Mouse (Mus musculus) heart, adult 9 months (tissue): ENCODE data around the gene Hpd.

Experiments
- DNase-seq, 2 experiments: peaks; one replicate each; pipeline ENCODE4 v3.0.0; 2022; ENCODE audit warnings: low spot score in 2 of 2

Hpd gene

DNA sequence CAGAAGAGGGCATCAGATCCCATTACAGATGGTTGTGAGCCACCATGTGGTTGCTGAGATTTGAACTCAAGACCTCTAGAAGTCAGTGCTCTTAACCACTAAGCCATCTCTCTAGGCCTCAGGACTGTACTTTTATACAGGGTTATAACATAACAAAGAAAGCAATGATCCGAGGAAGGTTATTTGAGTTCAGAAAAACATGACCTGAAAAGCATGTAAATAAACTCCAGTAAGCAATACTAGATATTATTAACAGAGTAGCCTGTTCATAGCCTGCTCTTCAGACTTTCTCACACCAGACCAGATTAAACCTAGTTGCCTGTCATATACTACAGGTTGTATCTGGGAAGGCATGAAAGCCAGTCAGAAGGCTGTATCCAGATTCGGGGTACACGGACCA is 4.8 kb upstream of the Hpd start:
- no peak for DNase-seq

DNA sequence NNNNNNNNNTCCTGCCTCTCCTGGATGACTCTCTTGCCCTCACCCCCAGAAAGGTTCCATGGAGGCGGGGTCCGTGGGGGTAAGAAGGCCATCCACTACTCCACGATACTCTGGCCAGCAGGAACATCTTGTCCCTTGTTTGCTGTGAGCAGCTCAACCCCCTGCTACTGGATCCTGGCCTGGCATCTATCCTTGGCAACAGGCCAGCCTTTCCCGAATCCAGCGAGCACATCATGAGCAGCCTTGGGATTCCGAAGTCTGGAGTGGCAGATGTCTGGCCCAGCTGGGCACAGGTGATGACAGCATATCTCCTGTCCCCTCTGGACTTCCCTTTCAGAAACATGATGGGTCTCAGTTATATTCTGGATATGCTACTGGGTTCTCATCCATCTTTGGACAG is 3.4 kb upstream of the Hpd start:
- no peak for DNase-seq

DNA sequence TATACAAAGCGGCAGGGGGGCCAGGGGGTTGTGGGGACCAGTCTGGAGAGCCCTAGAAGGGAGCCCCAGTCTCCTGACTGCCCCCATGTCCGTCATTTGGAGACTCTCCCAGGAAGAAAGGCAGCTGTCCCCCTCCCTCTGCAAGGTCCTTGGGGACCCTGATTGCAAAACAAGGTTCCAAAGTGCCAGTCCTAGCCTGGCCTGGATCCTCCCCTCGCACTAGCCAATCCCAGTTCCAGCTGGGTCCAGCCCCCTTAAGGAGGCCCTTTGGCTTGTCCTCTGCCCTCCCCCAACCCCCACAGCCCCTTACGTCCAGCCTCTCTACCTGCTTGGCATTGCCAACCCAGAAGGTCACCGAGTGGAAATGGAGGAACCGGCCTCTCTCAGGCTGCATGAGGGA is 991 bp downstream of the Hpd start:
- peak; percentile 28 to 29 for DNase-seq

DNA sequence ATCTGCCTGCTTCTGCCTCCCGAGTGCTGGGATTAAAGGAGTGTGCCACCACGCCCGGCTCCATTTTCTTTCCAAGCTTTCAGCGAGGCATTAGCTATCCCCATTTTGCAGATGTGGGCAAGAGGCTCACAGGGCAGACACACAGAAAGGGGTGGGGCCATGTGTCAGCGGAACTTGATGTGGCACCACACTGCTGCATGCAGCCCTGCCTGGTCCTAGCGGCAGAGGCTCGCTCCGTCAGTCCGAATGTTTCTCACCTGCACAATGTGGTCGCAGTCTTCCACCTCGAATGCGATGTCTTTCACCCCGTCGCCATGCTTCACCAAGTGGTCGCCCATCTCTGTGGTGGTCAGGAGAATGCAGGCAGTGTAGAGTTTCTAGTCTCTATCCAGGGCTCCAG is 2.1 kb downstream of the Hpd start:
- no peak for DNase-seq

DNA sequence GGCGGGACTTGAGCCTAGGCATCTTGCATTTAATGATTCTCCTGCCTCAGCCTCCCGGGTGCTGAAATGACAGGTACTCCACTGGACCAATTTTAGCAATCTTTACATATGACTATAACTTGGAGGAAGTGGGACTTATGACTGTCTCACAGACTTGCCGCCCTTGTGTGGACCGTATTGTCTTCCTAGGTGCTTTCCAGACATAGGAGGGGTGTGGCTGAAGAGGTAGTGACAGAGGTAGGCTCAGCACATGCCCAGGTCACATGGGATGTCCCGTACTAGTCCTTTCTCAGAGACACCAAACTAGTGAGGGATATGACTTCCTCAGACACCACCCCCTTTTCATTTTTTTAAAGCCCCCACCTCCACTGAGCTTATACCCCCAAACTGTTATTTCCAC is 3.7 kb downstream of the Hpd start:
- DNase-seq: no peak

DNA sequence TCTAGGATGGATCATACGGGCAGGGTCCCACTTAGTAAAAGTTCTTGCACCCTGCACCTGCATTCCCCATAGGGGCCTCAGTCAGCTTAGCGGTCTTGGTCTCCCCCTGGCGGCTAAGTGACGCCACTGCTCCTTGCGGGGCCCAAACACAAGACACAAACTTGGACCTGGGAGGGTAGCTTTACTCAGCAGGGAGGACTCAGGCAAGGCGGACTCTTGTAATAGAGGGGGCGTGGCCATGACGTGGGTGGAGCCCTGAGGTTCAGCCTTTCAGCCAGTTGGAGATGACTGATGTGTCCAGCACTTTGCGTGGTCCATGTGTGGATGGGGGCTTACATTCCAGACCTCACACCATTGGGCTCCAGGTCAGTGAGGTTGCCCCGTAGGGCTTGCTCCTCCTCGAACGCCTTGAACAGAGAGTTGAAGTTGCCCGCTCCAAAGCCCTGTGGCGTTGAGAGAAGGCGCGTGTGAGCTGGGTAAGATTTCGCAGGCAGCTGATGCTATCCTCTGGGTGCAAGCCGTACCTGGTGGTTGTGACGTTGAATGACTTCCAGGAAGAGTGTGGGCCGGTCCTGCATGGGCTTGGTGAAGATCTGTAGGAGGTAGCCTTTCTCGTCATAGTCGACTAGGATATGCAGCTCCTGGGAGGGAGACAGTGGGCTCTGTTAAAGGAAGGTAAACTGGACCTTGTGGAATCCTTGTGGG is 10.7 kb downstream of the Hpd start:
- DNase-seq: peak; percentile 68 to 76

DNA sequence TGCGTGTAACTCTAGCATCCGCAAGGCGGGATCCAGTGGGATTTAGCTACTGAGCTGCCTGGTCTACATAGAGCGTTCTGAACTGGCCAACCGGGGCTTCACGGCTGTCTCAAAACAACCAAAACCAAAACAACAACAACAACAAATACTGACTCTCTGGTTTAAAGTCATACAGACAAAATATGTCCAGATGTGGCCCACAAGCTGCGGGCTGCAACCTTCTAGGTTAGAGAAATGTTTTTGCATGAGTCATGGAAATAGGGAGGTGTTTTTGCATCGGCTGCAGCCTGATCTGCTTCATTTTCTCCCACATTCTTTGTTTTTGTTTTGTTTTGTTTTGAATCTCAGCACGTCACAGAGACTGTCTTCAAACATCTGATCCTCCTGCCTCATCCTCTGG is 12.2 kb downstream of the Hpd start:
- DNase-seq: no peak

DNA sequence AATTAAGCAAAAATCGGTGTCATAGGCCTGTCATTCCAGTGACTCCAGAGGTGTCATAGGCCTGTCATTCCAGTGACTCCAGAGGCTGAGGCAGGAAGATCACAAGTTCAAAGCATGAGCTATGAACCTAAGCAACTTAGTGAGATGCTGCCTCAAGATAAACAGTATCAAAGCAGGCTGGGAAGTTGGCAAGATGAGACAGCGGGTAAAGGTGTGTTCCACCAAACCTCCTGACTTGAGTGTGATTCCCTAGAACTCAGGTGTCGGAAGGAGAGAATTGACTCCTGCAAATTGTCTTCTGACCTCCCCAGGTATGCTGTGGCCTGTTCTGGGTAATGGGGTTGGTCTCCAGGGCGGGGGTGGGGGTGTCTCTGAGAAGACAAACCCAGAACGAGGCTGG is 13.2 kb downstream of the Hpd start, which contains the start of gene Psmd9:
Gene Psmd9, plus strand, starts transcription at position 130 of the 400 bp plus-strand sequence.
- no peak for DNase-seq

DNA sequence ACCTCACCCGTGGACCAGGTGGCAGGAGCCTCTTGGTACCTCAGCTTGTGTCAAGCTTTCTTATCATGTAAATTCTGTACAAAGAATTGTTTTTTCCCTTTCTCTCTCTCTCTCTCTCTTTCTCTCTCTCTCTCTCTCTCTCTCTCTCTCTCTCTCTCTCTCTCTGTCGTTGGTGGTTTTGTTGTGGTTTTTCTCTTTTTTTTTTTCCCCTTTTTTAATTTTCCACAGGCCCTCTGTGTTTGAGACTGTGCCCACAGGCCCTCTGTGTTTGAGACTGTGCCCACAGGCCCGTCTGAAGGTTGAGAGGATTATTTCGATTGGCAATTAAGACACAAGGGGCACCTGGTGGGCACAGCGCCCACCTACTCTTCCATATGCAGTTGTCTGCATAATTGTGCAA is 14.9 kb downstream of the Hpd start:
- DNase-seq: no peak

DNA sequence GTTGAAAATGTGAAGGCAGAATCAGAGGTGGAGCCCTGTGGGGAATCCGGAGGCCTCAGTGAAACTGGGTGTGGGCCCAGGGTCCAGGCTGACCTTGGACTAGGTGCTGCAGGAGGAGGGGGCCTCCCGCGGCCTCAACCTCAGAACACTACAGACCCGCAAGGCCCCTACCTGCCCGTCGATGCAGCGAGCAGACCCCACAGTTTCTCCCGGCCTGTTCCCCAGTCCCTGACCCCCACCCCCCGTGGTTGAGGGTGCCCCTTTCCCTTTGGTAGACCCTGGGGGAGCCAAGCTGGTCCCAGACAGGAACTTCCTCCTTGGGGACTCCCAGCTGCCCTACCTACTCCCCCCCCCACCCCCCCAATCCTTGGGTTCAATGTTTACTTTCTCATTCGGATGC is 16.1 kb downstream of the Hpd start:
- no peak for DNase-seq

DNA sequence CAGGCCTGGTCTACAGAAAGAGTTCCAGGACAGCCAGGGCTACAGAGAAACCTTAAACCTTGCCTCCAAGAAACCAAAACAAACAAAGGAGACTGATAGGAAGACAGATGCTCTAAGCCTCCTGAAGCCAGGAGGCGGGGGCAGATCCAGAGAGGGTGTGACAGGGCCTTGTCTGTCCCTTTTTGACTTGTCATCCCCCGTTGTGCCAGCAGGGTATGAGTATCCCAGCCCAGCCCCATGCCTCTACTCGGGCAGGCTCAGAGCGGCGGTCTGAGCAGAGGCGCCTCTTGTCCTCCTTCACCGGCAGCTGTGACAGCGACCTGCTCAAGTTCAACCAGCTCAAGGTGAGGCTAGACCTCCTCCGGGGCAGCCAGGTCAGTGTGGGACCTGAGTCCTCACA is 19.6 kb downstream of the Hpd start:
- DNase-seq: no peak

DNA sequence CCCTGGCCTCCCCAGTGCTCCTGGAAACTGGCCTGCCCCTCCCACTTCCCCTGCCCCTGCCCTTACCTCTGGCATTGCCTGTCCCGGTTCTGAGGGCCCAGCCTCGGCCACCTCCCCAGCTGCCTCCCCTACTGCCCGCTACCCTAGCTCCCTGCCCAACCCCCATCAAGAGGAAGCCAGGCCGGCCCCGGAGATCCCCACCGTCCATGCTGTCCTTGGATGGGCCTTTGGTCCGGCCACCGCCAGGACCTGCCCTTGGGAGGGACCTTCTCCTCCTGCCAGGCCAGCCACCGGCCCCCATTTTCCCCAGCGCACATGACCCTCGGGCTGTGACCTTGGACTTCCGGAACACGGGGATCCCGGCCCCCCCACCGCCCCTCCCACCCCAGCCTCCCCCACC is 22.2 kb downstream of the Hpd start:
- DNase-seq: no peak

DNA sequence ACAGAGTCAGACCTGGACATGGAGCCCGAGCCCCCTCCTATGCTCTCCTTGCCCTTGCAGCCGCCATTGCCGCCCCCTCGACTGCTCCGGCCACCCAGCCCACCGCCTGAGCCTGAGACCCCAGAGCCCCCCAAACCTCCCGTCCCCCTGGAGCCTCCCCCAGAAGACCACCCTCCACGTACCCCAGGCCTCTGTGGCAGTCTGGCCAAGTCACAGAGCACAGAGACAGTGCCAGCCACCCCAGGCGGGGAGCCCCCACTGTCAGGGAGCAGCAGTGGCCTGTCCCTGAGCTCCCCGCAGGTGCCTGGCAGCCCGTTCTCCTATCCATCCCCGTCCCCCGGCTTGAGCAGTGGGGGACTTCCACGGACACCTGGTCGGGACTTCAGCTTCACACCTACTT is 22.7 kb downstream of the Hpd start:
- DNase-seq: no peak

DNA sequence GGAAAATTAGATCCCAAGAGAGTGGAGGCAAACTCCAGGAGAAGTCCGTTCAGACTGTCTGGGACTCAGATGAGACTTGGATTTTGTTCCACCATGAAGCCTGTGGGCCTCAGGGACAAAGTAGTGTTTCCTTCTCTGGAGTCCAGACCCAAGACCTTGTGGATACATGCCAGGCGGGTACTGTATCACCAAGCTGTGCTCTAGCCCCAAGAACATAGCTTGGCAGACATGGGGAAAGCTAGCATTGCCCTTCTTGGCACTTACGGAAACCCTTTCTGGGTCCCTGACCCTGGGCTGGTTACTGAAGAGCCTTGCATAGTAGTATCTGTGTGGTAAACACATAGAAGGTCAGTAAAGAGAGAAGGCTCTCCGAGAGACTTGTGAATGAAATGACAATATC is 23.1 kb downstream of the Hpd start:
- DNase-seq: no peak

DNA sequence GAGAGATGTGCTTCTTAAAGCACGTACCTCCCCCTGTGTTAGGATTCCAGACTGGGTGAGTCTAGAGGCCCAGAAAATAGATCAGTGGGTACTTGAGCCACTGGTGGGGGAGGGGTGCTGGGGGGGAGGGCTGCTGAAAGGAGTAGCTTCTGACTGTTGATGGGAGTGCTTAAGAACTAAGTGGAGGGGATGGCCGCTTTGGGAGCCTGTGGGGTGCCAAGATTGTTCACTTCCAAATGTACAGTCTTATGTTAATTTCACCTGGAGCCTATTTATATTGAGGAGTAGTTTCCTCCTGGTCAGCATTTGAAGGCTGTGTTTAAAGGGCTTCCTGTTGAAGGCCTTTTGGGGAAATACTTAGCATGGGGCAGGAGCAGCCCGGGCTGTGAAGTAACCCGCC is 24.6 kb downstream of the Hpd start:
- DNase-seq: no peak

DNA sequence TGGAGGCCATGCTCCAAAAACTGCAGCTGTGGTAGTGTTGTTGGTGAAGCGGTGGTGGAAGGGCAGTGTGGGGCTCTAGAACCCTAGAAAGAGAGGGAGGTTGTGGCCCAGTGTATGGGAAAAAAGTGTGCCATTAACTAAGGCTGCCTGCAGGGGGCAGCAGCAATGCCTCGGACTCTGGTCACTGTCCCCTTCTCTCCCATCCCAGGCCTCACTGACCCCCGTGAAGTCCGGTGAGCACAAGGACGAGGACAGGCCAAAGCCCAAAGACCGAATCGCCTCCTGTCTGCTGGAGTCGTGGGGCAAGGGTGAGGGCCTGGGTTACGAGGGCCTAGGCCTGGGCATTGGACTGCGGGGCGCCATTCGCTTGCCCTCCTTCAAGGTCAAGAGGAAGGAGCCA is 25.8 kb downstream of the Hpd start:
- DNase-seq: no peak

DNA sequence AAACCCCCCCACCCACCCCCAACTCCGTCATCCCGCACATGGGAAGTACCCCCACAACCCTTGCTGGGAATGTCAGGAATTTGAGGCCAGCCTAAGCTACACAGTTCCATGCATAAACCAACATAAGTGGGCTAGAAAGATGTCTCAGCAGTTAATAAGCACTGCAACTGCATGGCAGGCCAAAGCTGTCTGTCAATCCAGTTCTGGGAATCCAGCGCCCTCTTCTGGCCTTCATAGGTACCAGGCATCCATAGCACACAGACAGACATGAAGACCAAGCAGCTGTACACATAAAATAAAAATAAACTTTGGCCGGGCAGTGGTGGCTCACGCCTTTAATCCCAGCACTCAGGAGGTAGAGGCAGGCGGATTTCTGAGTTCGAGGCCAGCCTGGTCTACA is 27.1 kb downstream of the Hpd start:
- DNase-seq: peak; percentile 35 to 72

DNA sequence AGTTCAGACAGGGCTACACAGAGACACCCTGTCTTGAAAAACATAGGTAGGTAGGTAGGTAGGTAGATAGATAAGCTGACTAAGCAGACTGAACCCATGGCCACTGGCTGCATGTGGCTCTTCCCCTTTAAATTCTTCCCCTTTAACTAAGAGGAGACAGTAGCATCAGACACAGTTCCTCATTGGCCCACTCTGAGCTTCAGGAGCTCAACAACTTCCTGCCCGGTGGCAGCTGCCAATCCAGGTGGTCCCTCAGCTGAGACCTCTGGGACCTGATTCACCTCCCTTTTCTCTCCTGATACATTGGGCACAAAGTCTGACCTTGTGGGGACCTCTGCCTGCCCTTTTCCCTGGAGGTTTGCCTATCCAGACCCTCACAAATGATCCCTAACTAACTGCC is 29.6 kb downstream of the Hpd start:
- no peak for DNase-seq

DNA sequence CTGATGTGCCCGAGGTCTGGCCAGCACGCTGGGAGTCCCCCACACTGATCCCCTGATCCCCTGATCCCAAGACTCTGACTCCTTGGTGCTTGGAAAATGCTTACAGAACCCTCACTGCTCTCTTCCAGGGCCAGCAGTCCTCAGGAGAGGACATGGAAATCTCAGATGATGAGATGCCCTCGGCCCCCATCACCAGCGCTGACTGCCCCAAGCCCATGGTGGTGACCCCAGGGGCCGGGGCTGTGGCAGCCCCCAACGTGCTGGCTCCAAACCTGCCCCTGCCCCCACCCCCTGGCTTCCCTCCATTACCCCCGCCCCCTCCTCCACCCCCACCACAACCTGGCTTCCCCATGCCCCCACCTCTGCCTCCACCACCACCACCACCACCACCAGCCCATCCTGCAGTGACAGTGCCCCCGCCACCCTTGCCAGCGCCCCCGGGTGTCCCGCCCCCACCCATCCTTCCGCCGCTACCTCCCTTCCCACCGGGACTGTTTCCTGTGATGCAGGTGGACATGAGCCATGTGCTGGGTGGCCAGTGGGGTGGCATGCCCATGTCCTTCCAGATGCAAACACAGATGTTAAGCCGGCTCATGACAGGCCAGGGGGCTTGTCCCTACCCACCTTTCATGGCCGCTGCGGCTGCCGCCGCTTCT is 30.7 kb downstream of the Hpd start:
- no peak for DNase-seq

DNA sequence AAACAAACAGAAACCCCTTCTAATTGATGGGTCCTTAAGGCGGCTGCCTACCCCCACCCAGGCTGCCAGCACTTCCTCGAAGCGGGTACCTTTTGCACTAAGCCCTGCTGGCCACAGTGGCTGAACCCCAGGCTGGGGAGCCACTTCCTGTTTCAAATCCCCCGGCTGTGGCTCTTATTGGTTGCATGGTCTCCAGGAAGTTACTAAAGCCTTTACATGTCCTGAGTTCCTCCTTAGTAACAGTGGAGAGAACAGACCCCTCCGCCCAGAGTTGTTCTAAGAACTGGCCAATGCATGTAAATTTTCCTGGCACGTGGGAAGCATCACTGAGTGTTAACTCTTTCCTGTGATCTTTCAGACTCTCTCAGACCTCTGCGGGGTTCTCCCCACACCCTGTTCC is 31.4 kb downstream of the Hpd start:
- peak; percentile 48 to 67 for DNase-seq

DNA sequence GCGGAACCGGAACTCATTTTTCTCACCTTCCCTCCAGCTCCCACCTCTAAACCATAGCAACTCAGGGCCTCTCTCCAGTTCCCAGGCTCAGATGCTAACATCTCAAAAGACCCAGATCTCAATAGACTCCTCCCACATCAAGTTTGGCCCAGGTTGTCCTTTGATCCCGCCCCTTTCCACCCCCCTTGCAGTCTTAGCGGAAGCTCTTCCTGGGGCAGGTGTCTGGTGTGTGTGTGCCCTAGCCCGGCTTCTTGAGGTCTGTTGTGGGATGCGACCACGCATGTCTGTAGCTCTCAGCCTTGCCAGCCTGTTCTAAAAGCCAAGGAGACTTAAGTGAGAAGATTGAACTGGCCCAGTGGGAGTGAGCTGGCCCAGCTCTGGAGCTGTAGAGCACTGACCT is 31.9 kb downstream of the Hpd start:
- no peak for DNase-seq

DNA sequence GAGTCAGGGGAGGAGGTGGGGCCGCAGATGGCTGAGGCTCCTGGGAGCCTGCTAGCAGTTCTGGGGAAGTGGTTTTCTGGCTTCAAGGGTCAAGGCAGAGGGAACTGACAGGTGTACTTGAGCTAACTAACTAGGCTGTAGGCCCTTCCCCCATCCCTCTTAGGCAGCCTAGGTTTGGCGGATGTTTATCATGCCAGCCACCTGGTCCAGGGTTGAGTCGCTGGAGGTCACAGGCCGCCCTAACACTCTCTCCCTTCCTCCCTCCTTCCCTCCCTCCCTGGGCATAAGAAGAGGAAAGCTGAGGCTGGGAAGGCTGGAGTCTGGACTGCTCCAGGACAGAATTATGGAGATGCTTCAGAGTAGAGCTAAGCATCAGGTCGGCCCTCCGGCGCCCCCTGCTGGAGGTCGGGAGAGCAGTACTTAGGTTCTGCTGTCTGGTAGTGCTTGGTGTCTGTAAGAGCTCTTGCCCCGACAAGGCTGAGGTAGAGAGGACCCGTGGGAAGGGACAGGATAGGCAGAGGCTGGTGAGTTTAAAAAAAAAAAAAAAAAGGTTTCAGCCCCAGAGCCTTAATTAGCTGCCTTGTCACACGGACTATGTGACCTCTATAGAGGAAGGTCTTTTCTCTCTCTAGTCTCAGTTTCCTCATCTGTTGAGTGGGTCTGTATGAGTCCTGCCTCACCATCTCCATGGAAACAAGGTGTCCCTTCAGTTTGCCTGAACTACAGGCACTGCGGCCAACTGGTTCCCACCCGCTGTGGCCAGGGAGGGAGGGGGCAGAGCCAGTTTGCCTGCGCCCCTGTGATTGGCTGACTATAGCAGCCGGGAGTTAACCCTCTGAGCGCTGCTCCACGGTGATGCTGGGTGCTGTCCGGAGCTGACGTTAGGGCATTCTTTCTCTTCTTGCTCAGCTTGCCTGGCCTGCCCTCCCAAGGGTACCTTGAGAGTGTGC is 32.8 kb downstream of the Hpd start:
- peak; percentile 74 to 88 for DNase-seq
